Mouse (Mus musculus) liver, postnatal 0 days (tissue): ENCODE results near the gene Kirrel. TPM values are rescaled to one million over a fixed set of nuclear protein-coding genes. Genes with fewer than 3 reads are reported as not detected.

ENCODE experiments used
- ATAC-seq: fragments of 200-750 bp; cut with Nextera tagmentation; 2 replicates; pipeline ENCODE4 v1.8.0; 2017; ENCODE audit warnings: mild to moderate bottlenecking, moderate library complexity
- DNase-seq: peaks from one replicate; pipeline ENCODE4 v3.0.0-alpha.2; 2016
- H3K27ac ChIP-seq: fragments of 300-500 bp; sonication (generic); 2 replicates; pipeline ENCODE4 v1.5.1; 2014; ENCODE audit warnings: antibody characterized with exemption, moderate library complexity, mild to moderate bottlenecking, low read depth
- H3K27me3 ChIP-seq: fragments of 300-500 bp; sonication (generic); 2 replicates; pipeline ENCODE4 v1.6.1; 2014; ENCODE audit warnings: low read length, control low read depth, mixed read lengths; ENCODE audit not compliant: insufficient read depth
- H3K36me3 ChIP-seq: fragments of 300-500 bp; sonication (generic); replicated peaks from 2 replicates; pipeline ENCODE4 v1.6.1; 2014; ENCODE audit warnings: mild to moderate bottlenecking, control low read depth, low read length, moderate library complexity, mixed read lengths; ENCODE audit not compliant: insufficient read depth
- H3K4me1 ChIP-seq: fragments of 300-500 bp; sonication (generic); 2 replicates; pipeline ENCODE4 v1.6.1; 2014; ENCODE audit warnings: antibody characterized with exemption, mild to moderate bottlenecking, control low read depth; ENCODE audit not compliant: insufficient read depth
- H3K4me2 ChIP-seq: fragments of 300-500 bp; sonication (generic); 2 replicates; pipeline ENCODE4 v1.6.1; 2014; ENCODE audit warnings: low read depth, mild to moderate bottlenecking, low read length, moderate library complexity, mixed read lengths
- H3K4me3 ChIP-seq: fragments of 300-500 bp; sonication (generic); 2 replicates; pipeline ENCODE4 v1.5.1; 2014; ENCODE audit warnings: low read depth, low read length
- H3K9ac ChIP-seq: fragments of 300-500 bp; sonication (generic); replicated peaks from 2 replicates; pipeline ENCODE4 v1.6.1; 2014; ENCODE audit warnings: mild to moderate bottlenecking, moderate library complexity
- H3K9me3 ChIP-seq: fragments of 300-500 bp; sonication (generic); 2 replicates; pipeline ENCODE4 v1.6.1; 2016; ENCODE audit warnings: mild to moderate bottlenecking, control low read depth, low read length, mixed read lengths
- CTCF ChIP-seq: sonication (generic); IDR thresholded peaks from 2 replicates; pipeline ENCODE4 v1.5.1; 2016; ENCODE audit warnings: antibody characterized with exemption, low read depth
- EP300 ChIP-seq: IDR thresholded peaks from 2 replicates; pipeline ENCODE4 v1.6.1; 2016; ENCODE audit warnings: antibody characterized with exemption, low read depth, mild to moderate bottlenecking
- WGBS: fragments of 180-500 bp; shearing (Covaris S2); extraction: QIAGEN DNeasy Blood & Tissue Kit; methylation state at CpG from one replicate; pipeline ENCODE4 v1.1.7; 2014; ENCODE audit not compliant: insufficient replicate concordance; 5-methylcytosine and 5-hydroxymethylcytosine counted together
- polyA plus RNA-seq: library from polyadenylated mRNA; unstranded; fragments of >200 nt; fragmentation: Nextera tagmentation; extraction: Ambion mirVana; gene quantifications from 2 replicates; pipeline ENCODE4 v1.2.1, GENCODE M21; 2015

Gene Kirrel
- polyA plus RNA-seq, 1 experiment from 2014 or later = 0.73 TPM

- TF ChIP-seq EP300 (no peak), CTCF (no peak)
These were observed 94.8 kb downstream of the Kirrel start for GRCm38 (mm10) chr3:87079751-87080150.

DNA sequence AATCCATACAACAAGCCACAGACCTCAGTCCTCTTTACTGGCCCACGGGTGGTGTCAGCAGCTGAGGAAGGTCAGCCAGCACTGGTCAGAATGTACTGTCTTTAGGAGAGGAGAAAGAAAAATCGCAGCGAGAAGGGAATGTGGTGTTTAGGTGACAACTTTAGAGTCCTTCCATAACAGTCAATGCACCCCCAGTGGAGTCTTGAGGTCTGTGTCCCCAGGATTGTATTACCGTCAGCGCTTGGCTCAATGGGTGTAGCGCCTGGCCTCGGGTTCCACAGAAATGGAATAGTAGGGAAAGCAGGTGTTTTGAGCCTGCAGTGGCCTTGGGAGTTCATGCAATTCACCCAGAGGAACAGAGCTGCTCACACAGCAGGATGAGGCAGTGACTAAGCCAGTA, 95.2 kb downstream of the Kirrel start:
- ATAC-seq (no peak), DNase-seq (no peak)
- Histone ChIP-seq H3K4me1 (no peaks in the 10 kb centered on the region), H3K27me3 (no peaks in the 10 kb centered on the region), H3K4me2 (no peak overlapping the region), H3K9ac (no peak overlapping the region), H3K9me3 (no peaks in the 10 kb centered on the region), H3K27ac (no peak overlapping the region), H3K36me3 (no peaks in the 10 kb centered on the region), H3K4me3 (no peak overlapping the region)
- WGBS = 86% methylated on average over 7 of the region's 7 CpGs
- TF ChIP-seq EP300 = no peak
- no peak for TF ChIP-seq CTCF

More at GRCm38 (mm10) chr3:87079751-87080150, 94.8 kb downstream of the Kirrel start:
- Histone ChIP-seq H3K9me3 (no peaks in the 10 kb centered on the region), H3K27me3 (no peaks in the 10 kb centered on the region), H3K9ac (no peak overlapping the region), H3K36me3 (no peaks in the 10 kb centered on the region), H3K4me3 (no peak overlapping the region), H3K4me2 (no peak overlapping the region), H3K27ac (no peak overlapping the region), H3K4me1 (no peaks in the 10 kb centered on the region)
- WGBS = 72% methylated on average over 4 of the region's 4 CpGs
- ATAC-seq (no peak), DNase-seq (no peak)

- DNase-seq = no peak
- Histone ChIP-seq H3K9me3 (no peaks in the 10 kb centered on the region), H3K4me3 (no peak overlapping the region), H3K27ac (no peak overlapping the region), H3K9ac (no peak overlapping the region), H3K36me3 (no peaks in the 10 kb centered on the region), H3K4me2 (no peak overlapping the region), H3K4me1 (no peaks in the 10 kb centered on the region), H3K27me3 (no peaks in the 10 kb centered on the region)
- TF ChIP-seq CTCF = no peak
- no peak for TF ChIP-seq EP300
- WGBS = 69% methylated on average over 9 of the region's 9 CpGs
- no peak for ATAC-seq
These were observed 96.9 kb downstream of the Kirrel start for GRCm38 (mm10) chr3:87077681-87078080.

DNA sequence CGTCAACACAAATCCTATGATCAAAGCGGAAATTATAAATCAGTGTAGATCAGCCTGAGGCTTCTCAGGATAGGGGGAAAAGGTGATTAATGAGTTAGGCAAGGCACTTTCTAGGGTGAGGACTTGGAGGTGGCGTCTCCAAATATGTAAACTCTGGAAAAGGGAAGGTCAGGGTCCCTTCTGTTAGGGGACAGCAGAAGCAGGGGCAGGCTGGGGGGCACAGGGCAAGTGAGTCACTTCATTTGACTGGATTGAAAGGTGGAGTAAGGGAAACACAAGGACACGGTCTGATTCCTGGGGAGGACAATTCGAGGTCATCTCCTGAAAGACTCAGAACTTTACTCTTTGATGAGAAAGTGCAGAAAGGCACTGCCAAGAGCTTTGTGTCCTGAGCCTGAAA, 97.6 kb downstream of the Kirrel start:
- no peak for ATAC-seq
- no peak for TF ChIP-seq CTCF
- TF ChIP-seq EP300 = no peak
- WGBS = 67% methylated on average over 5 of the region's 5 CpGs
- Histone ChIP-seq H3K9me3 (no peaks in the 10 kb centered on the region), H3K36me3 (no peaks in the 10 kb centered on the region), H3K4me3 (no peak overlapping the region), H3K27ac (no peak overlapping the region), H3K4me1 (no peaks in the 10 kb centered on the region), H3K27me3 (no peaks in the 10 kb centered on the region), H3K4me2 (no peak overlapping the region), H3K9ac (no peak overlapping the region)
- DNase-seq = no peak

- TF ChIP-seq CTCF (no peak), EP300 (no peak)
- H3K27ac ChIP-seq = no peak overlapping the region
- H3K4me2 ChIP-seq = no peak overlapping the region
- no peaks in the 10 kb centered on the region for H3K27me3 ChIP-seq
- no peak for ATAC-seq
- H3K9me3 ChIP-seq = no peaks in the 10 kb centered on the region
- no peak overlapping the region for H3K9ac ChIP-seq
- H3K36me3 ChIP-seq = no peaks in the 10 kb centered on the region
- DNase-seq = no peak
- 80% methylated on average over 7 of the region's 7 CpGs for WGBS
- H3K4me3 ChIP-seq = no peak overlapping the region
- no peaks in the 10 kb centered on the region for H3K4me1 ChIP-seq
These were observed 98.4 kb downstream of the Kirrel start for GRCm38 (mm10) chr3:87076161-87076560.

DNA sequence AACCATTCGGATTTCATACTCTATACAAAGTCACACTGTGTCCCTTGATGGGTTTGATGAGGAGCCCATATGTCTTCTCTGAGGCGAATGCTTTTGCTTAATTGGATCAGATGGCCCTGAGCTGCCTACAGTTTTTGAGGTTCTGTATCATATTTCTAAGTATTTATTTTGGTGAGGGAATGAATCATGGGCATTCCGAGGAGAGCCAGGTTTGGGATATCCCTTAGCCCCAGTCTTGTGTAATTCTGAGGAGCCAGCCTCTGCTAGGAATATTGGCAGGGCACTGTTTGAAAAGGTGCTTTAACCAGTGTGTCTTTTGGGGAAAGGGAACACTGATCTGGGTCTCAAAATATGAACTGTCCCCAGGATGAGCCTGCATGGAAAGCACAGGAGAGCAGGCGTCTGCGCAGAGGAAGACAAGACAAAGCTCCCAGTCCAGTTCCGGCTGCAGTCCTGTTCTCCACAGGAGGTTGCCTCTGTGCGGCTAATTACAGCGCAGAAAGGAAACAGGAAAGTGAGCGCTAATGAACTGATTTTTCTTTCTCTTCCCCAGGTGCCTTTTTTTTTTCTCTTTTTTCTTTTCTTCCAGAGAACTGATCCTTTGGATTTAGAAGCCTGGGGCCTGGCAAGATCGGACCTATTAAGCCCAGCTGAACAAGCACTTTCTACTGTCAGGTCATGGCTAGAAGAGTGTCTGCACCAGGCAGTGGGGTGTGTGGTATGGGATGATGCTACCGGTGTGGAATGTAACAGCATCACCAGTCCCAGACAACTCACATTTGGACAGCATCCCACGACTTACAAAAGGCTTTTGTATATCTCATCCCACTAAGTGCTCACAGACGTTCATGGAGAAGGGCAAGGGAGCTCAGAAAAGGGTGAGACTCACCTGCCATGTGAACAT, 101.7 kb downstream of the Kirrel start:
- no peak for ATAC-seq
- Histone ChIP-seq H3K4me2 (no peak overlapping the region), H3K9me3 (no peaks in the 10 kb centered on the region), H3K27ac (no peak overlapping the region), H3K36me3 (no peaks in the 10 kb centered on the region), H3K27me3 (no peaks in the 10 kb centered on the region), H3K4me3 (no peak overlapping the region), H3K4me1 (no peaks in the 10 kb centered on the region), H3K9ac (no peak overlapping the region)
- no peak for TF ChIP-seq CTCF
- TF ChIP-seq EP300 = no peak
- DNase-seq = peak; percentile 8
- WGBS = 58% methylated on average over 13 of the region's 13 CpGs
